Mouse (Mus musculus) megakaryocyte, embryonic 14.5 days (primary cell): Measurements from ENCODE around the gene Fam186b.

Experiments used
- FLI1 ChIP-seq: IDR thresholded peaks from 2 replicates; pipeline ENCODE4 v1.6.1; 2012; ENCODE audit warnings: low read length, inconsistent platforms, mixed read lengths
- GATA1 ChIP-seq: IDR thresholded peaks from 3 replicates; pipeline ENCODE4 v1.6.1; 2012; ENCODE audit warnings: mixed read lengths, low read length, inconsistent platforms, borderline replicate concordance

DNA sequence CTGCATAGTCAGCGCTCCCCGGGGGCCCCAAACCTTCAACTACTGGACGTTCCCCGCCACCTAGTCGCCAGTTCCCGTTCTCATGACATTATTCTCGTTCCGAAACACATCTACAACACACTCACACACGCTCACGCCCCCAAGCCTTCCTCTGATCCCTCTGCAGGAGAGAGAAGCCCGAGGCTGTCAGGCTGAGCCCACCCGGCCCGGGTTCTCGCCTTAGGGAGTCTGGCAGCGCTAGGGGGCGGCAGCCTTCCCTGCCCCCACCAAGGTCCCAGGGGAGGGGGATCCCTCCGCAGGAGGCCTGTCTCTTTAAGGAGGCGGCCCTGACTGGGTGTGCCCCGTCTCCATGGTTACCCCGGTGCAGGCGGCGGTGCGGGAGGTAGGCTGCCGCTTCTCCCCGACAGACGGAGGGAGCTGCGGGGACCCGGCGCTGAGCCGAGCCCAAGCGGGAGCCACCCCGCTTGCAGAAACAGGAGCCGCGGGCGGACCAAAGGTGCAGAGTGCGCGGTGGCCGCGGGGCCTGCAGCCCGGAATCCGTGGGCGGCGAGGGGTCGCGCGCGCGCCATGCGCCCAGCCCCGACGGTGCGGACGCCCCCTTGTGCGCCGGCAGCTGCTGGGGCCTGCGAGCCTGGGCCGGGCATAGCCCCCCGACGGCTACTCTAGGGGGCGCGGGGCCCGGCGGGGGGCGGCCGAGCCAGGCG is 71.3 kb downstream of the Fam186b start, which contains the start of gene Kcnh3:
- TF ChIP-seq GATA1 (no peak), FLI1 (no peak)
